Comparison of ENCODE assay signal across 17 mouse cellular contexts in genomic region chr9:84285604-84286003, GRCm38 (mm10).
A peak's percentile ranks its signal among the peaks of the same experiment; 100 is the strongest.
DNase-seq lines count a peak whose midpoint lies in the region; ATAC-seq and TF ChIP-seq lines count a peak whose summit lies in the region.
"Had no signal": no experiment of that assay in that cellular context is flagged by ENCODE, and none has a peak within 500 bp of the region (broad histone marks: within the 10 kb centered on the region; RNA-seq: fewer than 3 reads in every experiment).

No protein-coding gene starts in this region.

- H3K9ac ChIP-seq in forebrain, postnatal 0 days: no peak overlapping the region
- no peak overlapping the region for H3K9ac ChIP-seq in midbrain, embryonic 15.5 days
- H3K9ac ChIP-seq in heart, embryonic 11.5 days (ENCODE audit: low read depth, low read length): no peak overlapping the region
- H3K9ac ChIP-seq: limb, embryonic 12.5 days; liver, embryonic 13.5 days; lung, embryonic 15.5 days had no signal

- H3K27me3 ChIP-seq in forebrain, postnatal 0 days (ENCODE audit: insufficient read depth, low read length): no peaks in the 10 kb centered on the region
- no peaks in the 10 kb centered on the region for H3K27me3 ChIP-seq in midbrain, embryonic 15.5 days (replicated peaks)
- H3K27me3 ChIP-seq in limb, embryonic 10.5 days (ENCODE audit: low read depth, poor library complexity, severe bottlenecking): no peaks in the 10 kb centered on the region
- no peaks in the 10 kb centered on the region for H3K27me3 ChIP-seq in heart, embryonic 11.5 days (ENCODE audit: control insufficient read depth, insufficient read depth, low read length)
- H3K27me3 ChIP-seq: limb, embryonic 12.5 days; liver, embryonic 13.5 days; lung, embryonic 15.5 days had no signal

- no peaks in the 10 kb centered on the region for H3K36me3 ChIP-seq in forebrain, postnatal 0 days (ENCODE audit: insufficient read depth)
- H3K36me3 ChIP-seq in midbrain, embryonic 15.5 days (replicated peaks): no peaks in the 10 kb centered on the region
- no peaks in the 10 kb centered on the region for H3K36me3 ChIP-seq in limb, embryonic 10.5 days
- H3K36me3 ChIP-seq in heart, embryonic 11.5 days (ENCODE audit: control insufficient read depth, insufficient read depth, low read length): no peaks in the 10 kb centered on the region
- H3K36me3 ChIP-seq: limb, embryonic 12.5 days; liver, embryonic 13.5 days; lung, embryonic 15.5 days had no signal

- H3K4me1 ChIP-seq in forebrain, postnatal 0 days (ENCODE audit: insufficient read depth): 0 out of 2 replicates have a peak, but pooled peaks cover 3% of the 10 kb centered on the region
- H3K4me1 ChIP-seq in midbrain, embryonic 15.5 days: peaks cover 5% of the 10 kb centered on the region; the same call in 1 of the 2 replicates
- no peaks in the 10 kb centered on the region for H3K4me1 ChIP-seq in limb, embryonic 10.5 days
- H3K4me1 ChIP-seq in heart, embryonic 11.5 days (ENCODE audit: control insufficient read depth, insufficient read depth, low read length): no peaks in the 10 kb centered on the region
- H3K4me1 ChIP-seq: limb, embryonic 12.5 days; liver, embryonic 13.5 days; lung, embryonic 15.5 days had no signal

- TF ChIP-seq CTCF in forebrain, postnatal 0 days (IDR thresholded peaks at IDR 0.05; ENCODE audit: low read depth): no peak

- H3K4me3 ChIP-seq in forebrain, postnatal 0 days (ENCODE audit: low read depth, low read length): no peak overlapping the region
- no peak overlapping the region for H3K4me3 ChIP-seq in midbrain, embryonic 15.5 days
- no peak overlapping the region for H3K4me3 ChIP-seq in limb, embryonic 10.5 days
- no peak overlapping the region for H3K4me3 ChIP-seq in heart, embryonic 11.5 days (ENCODE audit: low read depth, low read length)
- H3K4me3 ChIP-seq: layer of hippocampus, adult 2 months; limb, embryonic 12.5 days; liver, embryonic 13.5 days; lung, embryonic 15.5 days had no signal

- DNase-seq in MN1 (ENCODE audit: low spot score): peak; percentile 9
- DNase-seq in Muller cell, postnatal 12 days (ENCODE audit: inconsistent ontology term): peak; percentile 54
- no peak for DNase-seq in forebrain, postnatal 0 days
- no peak for DNase-seq in thymus, postnatal 10 days (ENCODE audit: low spot score in 2 of 2)
- no peak for DNase-seq in limb, embryonic 10.5 days (ENCODE audit: low spot score)
- DNase-seq: cerebellum, adult 11-12 months; cerebellum, postnatal 36 days; heart, adult 11 months; heart, postnatal 4 days; liver, embryonic 13.5 days had no signal

- H3K4me2 ChIP-seq in forebrain, postnatal 0 days (ENCODE audit: low read depth): no peak overlapping the region
- H3K4me2 ChIP-seq in midbrain, embryonic 15.5 days: no peak overlapping the region
- no peak overlapping the region for H3K4me2 ChIP-seq in heart, embryonic 11.5 days
- H3K4me2 ChIP-seq: limb, embryonic 12.5 days; liver, embryonic 13.5 days; lung, embryonic 15.5 days had no signal

- peak; percentile 6; the same call in 1 of the 2 replicates for ATAC-seq in forebrain, postnatal 0 days
- ATAC-seq in midbrain, embryonic 15.5 days (replicated peaks): peak; percentile 67
- ATAC-seq in heart, embryonic 11.5 days (replicated peaks; ENCODE audit: insufficient number of reproducible peaks, low FRiP score, low TSS enrichment): no peak
- ATAC-seq: intestine, postnatal 0 days had no signal

- H3K9me3 ChIP-seq in forebrain, postnatal 0 days (ENCODE audit: low read length): no peaks in the 10 kb centered on the region
- H3K9me3 ChIP-seq in midbrain, embryonic 15.5 days: no peaks in the 10 kb centered on the region
- H3K9me3 ChIP-seq in limb, embryonic 10.5 days (replicated peaks): no peaks in the 10 kb centered on the region
- peaks cover 6% of the 10 kb centered on the region; the same call in 1 of the 2 replicates for H3K9me3 ChIP-seq in heart, embryonic 11.5 days (replicated peaks; ENCODE audit: control insufficient read depth, low read length)
- H3K9me3 ChIP-seq: liver, embryonic 13.5 days; lung, embryonic 15.5 days had no signal

- 14% methylated on average over 4 of the region's 4 CpGs for WGBS in forebrain, postnatal 0 days
- 22% methylated on average over 4 of the region's 4 CpGs for WGBS in midbrain, embryonic 15.5 days
- WGBS in limb, embryonic 10.5 days: 58% methylated on average over 4 of the region's 4 CpGs
- 71% methylated on average over 4 of the region's 4 CpGs for WGBS in heart, embryonic 11.5 days (ENCODE audit: insufficient replicate concordance)

- H3K27ac ChIP-seq in forebrain, postnatal 0 days (ENCODE audit: low read depth, low read length): no peak overlapping the region
- H3K27ac ChIP-seq in midbrain, embryonic 15.5 days: no peak overlapping the region
- no peak overlapping the region for H3K27ac ChIP-seq in limb, embryonic 10.5 days
- H3K27ac ChIP-seq in heart, embryonic 11.5 days (ENCODE audit: low read depth, low read length): no peak overlapping the region
- H3K27ac ChIP-seq: layer of hippocampus, adult 2 months; limb, embryonic 12.5 days; liver, embryonic 13.5 days; lung, embryonic 15.5 days; macrophage had no signal

Comparison
In these comparisons a context has a peak if more than half of its experiments do, and no peak if none do; other contexts are left out.
1. DNase-seq: peak in MN1 (single experiment) and Muller cell, postnatal 12 days (single experiment); none in forebrain, postnatal 0 days (single experiment), thymus, postnatal 10 days (0 of 2) and limb, embryonic 10.5 days (single experiment).